Mouse (Mus musculus): ENCODE data around the gene Igsf11. TPM values are rescaled to one million over a fixed set of nuclear protein-coding genes. Genes with fewer than 3 reads are reported as not detected.
"Not testable (repeated sequence)": the region's sequence is repeated elsewhere in the genome, so short reads cannot be mapped to it uniquely, and the experiment has no call there.

Gene Igsf11
- polyA plus RNA-seq, 2 experiments: 0.03 to 0.16 TPM

- ATAC-seq (ENCODE audit: insufficient read depth) (no peak), DNase-seq (ENCODE audit: low read depth in 3 of 3, low spot score in 3 of 3) (no peak)
- H3K4me3 ChIP-seq (ENCODE audit: insufficient read depth in 1 of 2, low read depth in 2 of 2, low read length in 2 of 2): no peak overlapping the region
- WGBS (ENCODE audit: insufficient replicate concordance): 54% methylated on average over 2 of the region's 2 CpGs
- H3K27me3 ChIP-seq (ENCODE audit: control insufficient read depth, insufficient read depth, low read length): no peaks in the 10 kb centered on the region
- no peak for TF ChIP-seq EP300 (IDR thresholded peaks at IDR 0.05; ENCODE audit: low read depth)
- TF ChIP-seq CTCF (IDR thresholded peaks at IDR 0.05; ENCODE audit: low read depth): no peak
- no peaks in the 10 kb centered on the region for H3K36me3 ChIP-seq (replicated peaks; ENCODE audit: control insufficient read depth, insufficient read depth, low read depth)
- no peak overlapping the region for H3K27ac ChIP-seq
- no peaks in the 10 kb centered on the region for H3K4me1 ChIP-seq (replicated peaks; ENCODE audit: control insufficient read depth in 2 of 2, insufficient read depth in 2 of 2, low read length in 1 of 2)
- no peak overlapping the region for H3K4me2 ChIP-seq (ENCODE audit: low read depth)
- H3K9me3 ChIP-seq (ENCODE audit: control insufficient read depth, low read length): no peaks in the 10 kb centered on the region
- H3K9ac ChIP-seq (replicated peaks): no peak overlapping the region
These were observed 86.1 kb downstream of the Igsf11 start for GRCm38 (mm10) chr16:38978546-38978945.

- Histone ChIP-seq H3K9me3 (ENCODE audit: control insufficient read depth, low read length) (no peaks in the 10 kb centered on the region), H3K4me2 (ENCODE audit: low read depth) (no peak overlapping the region), H3K27me3 (ENCODE audit: control insufficient read depth, insufficient read depth, low read length) (no peaks in the 10 kb centered on the region), H3K27ac (no peak overlapping the region), H3K4me3 (ENCODE audit: insufficient read depth in 1 of 2, low read depth in 2 of 2, low read length in 2 of 2) (no peak overlapping the region), H3K9ac (replicated peaks) (no peak overlapping the region), H3K4me1 (replicated peaks; ENCODE audit: control insufficient read depth in 2 of 2, insufficient read depth in 2 of 2, low read length in 1 of 2) (no peaks in the 10 kb centered on the region), H3K36me3 (replicated peaks; ENCODE audit: control insufficient read depth, insufficient read depth, low read depth) (no peaks in the 10 kb centered on the region)
- WGBS (ENCODE audit: insufficient replicate concordance): 38% methylated on average over 5 of the region's 5 CpGs
- ATAC-seq (ENCODE audit: insufficient read depth): no peak
- no peak for DNase-seq (ENCODE audit: low read depth in 3 of 3, low spot score in 3 of 3)
- TF ChIP-seq CTCF (IDR thresholded peaks at IDR 0.05; ENCODE audit: low read depth) (no peak), EP300 (IDR thresholded peaks at IDR 0.05; ENCODE audit: low read depth) (no peak)
These were observed 88.1 kb downstream of the Igsf11 start for GRCm38 (mm10) chr16:38980546-38980945.

GRCm38 (mm10) chr16:38982051-38982450 is 89.6 kb downstream of the Igsf11 start:
- TF ChIP-seq CTCF (IDR thresholded peaks at IDR 0.05; ENCODE audit: low read depth) (no peak), EP300 (IDR thresholded peaks at IDR 0.05; ENCODE audit: low read depth) (no peak)

GRCm38 (mm10) chr16:38982508-38983236 is 90.2 kb downstream of the Igsf11 start:
- H3K36me3 ChIP-seq (replicated peaks; ENCODE audit: control insufficient read depth, insufficient read depth, low read depth): no peaks in the 10 kb centered on the region
- DNase-seq (ENCODE audit: low read depth in 3 of 3, low spot score in 3 of 3) (no peak), ATAC-seq (ENCODE audit: insufficient read depth) (no peak)
- no peak overlapping the region for H3K27ac ChIP-seq
- 39% methylated on average over 12 of the region's 12 CpGs for WGBS (ENCODE audit: insufficient replicate concordance)
- H3K9ac ChIP-seq (replicated peaks): no peak overlapping the region
- H3K4me1 ChIP-seq (replicated peaks; ENCODE audit: control insufficient read depth in 2 of 2, insufficient read depth in 2 of 2, low read length in 1 of 2): no peaks in the 10 kb centered on the region
- no peak overlapping the region for H3K4me3 ChIP-seq (ENCODE audit: insufficient read depth in 1 of 2, low read depth in 2 of 2, low read length in 2 of 2)
- TF ChIP-seq EP300 (IDR thresholded peaks at IDR 0.05; ENCODE audit: low read depth) (no peak), CTCF (IDR thresholded peaks at IDR 0.05; ENCODE audit: low read depth) (no peak)
- no peaks in the 10 kb centered on the region for H3K9me3 ChIP-seq (ENCODE audit: control insufficient read depth, low read length)
- no peaks in the 10 kb centered on the region for H3K27me3 ChIP-seq (ENCODE audit: control insufficient read depth, insufficient read depth, low read length)
- H3K4me2 ChIP-seq (ENCODE audit: low read depth): no peak overlapping the region

More at GRCm38 (mm10) chr16:38982051-38982450, 89.6 kb downstream of the Igsf11 start:
- Histone ChIP-seq H3K4me3 (ENCODE audit: insufficient read depth in 1 of 2, low read depth in 2 of 2, low read length in 2 of 2) (no peak overlapping the region), H3K27ac (no peak overlapping the region), H3K9ac (replicated peaks) (no peak overlapping the region), H3K4me1 (replicated peaks; ENCODE audit: control insufficient read depth in 2 of 2, insufficient read depth in 2 of 2, low read length in 1 of 2) (no peaks in the 10 kb centered on the region), H3K36me3 (replicated peaks; ENCODE audit: control insufficient read depth, insufficient read depth, low read depth) (no peaks in the 10 kb centered on the region), H3K9me3 (ENCODE audit: control insufficient read depth, low read length) (no peaks in the 10 kb centered on the region), H3K27me3 (ENCODE audit: control insufficient read depth, insufficient read depth, low read length) (no peaks in the 10 kb centered on the region), H3K4me2 (ENCODE audit: low read depth) (no peak overlapping the region)
- ATAC-seq (ENCODE audit: insufficient read depth): no peak
- WGBS (ENCODE audit: insufficient replicate concordance): 9% methylated on average over 5 of the region's 5 CpGs
- DNase-seq (ENCODE audit: low read depth in 3 of 3, low spot score in 3 of 3): no peak

GRCm38 (mm10) chr16:38983850-38984249 is 91.4 kb downstream of the Igsf11 start:
- not testable (repeated sequence) for H3K27me3 ChIP-seq (ENCODE audit: control insufficient read depth, insufficient read depth, low read length); H3K9ac ChIP-seq (replicated peaks); H3K4me2 ChIP-seq (ENCODE audit: low read depth); H3K4me3 ChIP-seq (ENCODE audit: insufficient read depth in 1 of 2, low read depth in 2 of 2, low read length in 2 of 2); H3K36me3 ChIP-seq (replicated peaks; ENCODE audit: control insufficient read depth, insufficient read depth, low read depth); ATAC-seq (ENCODE audit: insufficient read depth); H3K27ac ChIP-seq; DNase-seq (ENCODE audit: low read depth in 3 of 3, low spot score in 3 of 3); H3K4me1 ChIP-seq (replicated peaks; ENCODE audit: control insufficient read depth in 2 of 2, insufficient read depth in 2 of 2, low read length in 1 of 2); H3K9me3 ChIP-seq (ENCODE audit: control insufficient read depth, low read length)
- WGBS (ENCODE audit: insufficient replicate concordance): 47% methylated on average over 3 of the region's 3 CpGs

Measured in liver, embryonic 14.5 days (tissue).